Mouse (Mus musculus): Measurements from ENCODE around the gene Cux1.

DNA sequence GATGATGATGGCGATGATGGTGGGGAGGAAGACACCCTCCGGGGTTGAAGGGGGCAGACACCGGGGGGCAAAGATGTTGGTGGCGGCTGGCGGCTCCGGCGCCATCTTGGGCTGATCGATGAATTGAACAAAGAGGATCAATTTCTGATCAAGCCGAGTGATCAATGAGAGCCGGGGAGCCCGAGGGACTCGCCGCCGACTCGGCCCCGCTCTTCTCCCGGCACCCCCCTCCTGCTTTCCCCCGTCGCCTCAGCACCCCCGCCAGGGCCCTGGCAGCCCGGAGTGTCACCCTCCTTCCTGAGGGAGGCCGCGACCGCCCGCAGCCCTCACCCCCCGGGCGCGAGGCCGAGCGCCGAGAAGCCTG lies 496 bp downstream of the Cux1 start:
- TF ChIP-seq CTCF (IDR thresholded peaks at IDR 0.05; ENCODE audit: insufficient read depth, low read length): no peak
- no peak for TF ChIP-seq POLR2A (IDR thresholded peaks at IDR 0.05; ENCODE audit: borderline replicate concordance, extremely low read depth, low read depth, low read length)
